Mouse (Mus musculus): ENCODE results near the gene Brca2. TPM values are rescaled to one million over a fixed set of nuclear protein-coding genes. Genes with fewer than 3 reads are reported as not detected.

Brca2 gene
- polyA plus RNA-seq, 1 experiment from 2014 or later, result 25.4 TPM

DNA sequence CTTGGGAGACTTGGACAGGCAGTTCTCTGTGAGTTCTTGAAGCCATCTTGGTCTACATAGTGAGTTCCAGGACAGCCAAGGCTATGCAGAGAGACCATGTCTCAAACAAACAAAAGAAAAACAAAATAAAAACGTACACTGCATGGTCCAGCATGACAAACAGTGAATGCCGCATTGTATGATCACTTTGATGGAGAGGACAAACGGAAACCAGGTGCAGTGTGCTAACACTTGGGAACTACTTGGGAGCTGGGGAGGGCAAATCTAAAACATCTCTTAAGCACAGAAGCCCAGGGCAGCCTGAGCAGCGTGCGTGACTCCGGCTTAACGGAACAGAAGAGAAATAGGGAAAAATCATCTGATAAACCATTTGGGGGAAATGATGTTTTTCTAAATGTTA lies 74.7 kb downstream of the Brca2 start, which contains the start of gene N4bp2l1:
TSS of gene N4bp2l1 (minus strand) at position 101 of the 400 bp plus-strand sequence.
- Histone ChIP-seq H3K4me1 (ENCODE audit: control insufficient read depth, insufficient read depth, low read length) (peaks cover 16% of the 10 kb centered on the region; the same call in 1 of the 2 replicates), H3K9ac (replicated peaks; ENCODE audit: low read depth, low read length) (no peak within 1 kb of the TSS), H3K36me3 (ENCODE audit: control insufficient read depth, insufficient read depth, low read length) (no peaks in the 10 kb centered on the region), H3K27ac (ENCODE audit: low read length) (no peak within 1 kb of the TSS), H3K27me3 (ENCODE audit: control insufficient read depth, insufficient read depth, low read length) (no peaks in the 10 kb centered on the region), H3K9me3 (ENCODE audit: control insufficient read depth, low read depth, low read length) (no peaks in the 10 kb centered on the region), H3K4me2 (replicated peaks; ENCODE audit: low read depth, low read length) (no peak within 1 kb of the TSS), H3K4me3 (ENCODE audit: low read depth, low read length) (no peak within 1 kb of the TSS)
- WGBS, result 88% methylated on average over 7 of the region's 7 CpGs
- ATAC-seq (ENCODE audit: insufficient number of reproducible peaks, insufficient read depth, low FRiP score, low read depth), result no peak

DNA sequence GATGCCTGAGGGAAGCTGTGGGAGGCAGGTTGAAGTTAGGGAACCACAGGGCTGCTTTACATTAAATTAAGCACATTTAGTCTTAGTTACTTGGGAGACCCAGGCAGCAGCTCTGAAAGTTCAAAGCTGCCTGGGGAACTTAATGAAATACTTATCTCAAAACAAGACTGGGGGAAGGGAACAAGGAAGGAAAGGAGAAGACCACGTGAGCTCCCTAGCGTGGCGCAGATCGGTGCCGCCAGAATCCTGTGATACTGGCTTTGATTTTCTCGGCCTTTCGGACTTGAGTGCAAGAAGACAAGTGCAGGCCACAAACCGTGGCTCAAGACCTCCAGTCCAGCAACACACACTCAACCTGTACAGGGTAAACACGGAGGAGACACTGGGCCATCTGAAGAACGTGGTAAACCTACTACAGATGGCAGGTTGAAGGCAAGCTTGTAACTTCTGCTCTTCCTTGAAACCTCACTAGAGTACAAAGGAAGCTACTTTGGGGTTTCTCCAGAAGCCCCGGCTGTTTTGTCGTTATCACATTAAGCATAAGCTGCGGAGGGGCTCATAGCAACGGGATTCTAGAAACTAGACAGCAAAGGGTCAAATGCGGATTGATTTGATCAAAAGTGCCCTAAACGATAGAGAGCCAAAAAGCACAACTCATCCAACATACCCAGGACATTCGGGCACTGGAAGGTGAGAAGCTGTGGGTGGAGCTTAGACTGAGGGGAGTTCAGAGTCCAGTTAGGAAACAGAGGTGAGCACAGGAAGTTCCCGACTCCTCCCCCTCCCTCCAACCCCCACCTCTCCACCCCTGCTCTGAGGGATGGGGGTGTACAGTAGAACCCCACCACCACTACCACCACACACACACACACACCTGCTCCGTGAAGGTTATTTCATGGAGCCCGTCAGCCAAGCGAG lies 76.0 kb downstream of the Brca2 start:
- H3K4me1 ChIP-seq (ENCODE audit: control insufficient read depth, insufficient read depth, low read length), result peaks cover 12% of the 10 kb centered on the region; the same call in 1 of the 2 replicates
- H3K9me3 ChIP-seq (ENCODE audit: control insufficient read depth, low read depth, low read length), result no peaks in the 10 kb centered on the region
- ATAC-seq (ENCODE audit: insufficient number of reproducible peaks, insufficient read depth, low FRiP score, low read depth), result no peak
- H3K4me3 ChIP-seq (ENCODE audit: low read depth, low read length), result no peak overlapping the region
- no peaks in the 10 kb centered on the region for H3K36me3 ChIP-seq (ENCODE audit: control insufficient read depth, insufficient read depth, low read length)
- H3K9ac ChIP-seq (replicated peaks; ENCODE audit: low read depth, low read length), result no peak overlapping the region
- H3K27me3 ChIP-seq (ENCODE audit: control insufficient read depth, insufficient read depth, low read length), result no peaks in the 10 kb centered on the region
- WGBS, result 57% methylated on average over 21 of the region's 21 CpGs
- H3K4me2 ChIP-seq (replicated peaks; ENCODE audit: low read depth, low read length), result no peak overlapping the region
- no peak overlapping the region for H3K27ac ChIP-seq (ENCODE audit: low read length)

DNA sequence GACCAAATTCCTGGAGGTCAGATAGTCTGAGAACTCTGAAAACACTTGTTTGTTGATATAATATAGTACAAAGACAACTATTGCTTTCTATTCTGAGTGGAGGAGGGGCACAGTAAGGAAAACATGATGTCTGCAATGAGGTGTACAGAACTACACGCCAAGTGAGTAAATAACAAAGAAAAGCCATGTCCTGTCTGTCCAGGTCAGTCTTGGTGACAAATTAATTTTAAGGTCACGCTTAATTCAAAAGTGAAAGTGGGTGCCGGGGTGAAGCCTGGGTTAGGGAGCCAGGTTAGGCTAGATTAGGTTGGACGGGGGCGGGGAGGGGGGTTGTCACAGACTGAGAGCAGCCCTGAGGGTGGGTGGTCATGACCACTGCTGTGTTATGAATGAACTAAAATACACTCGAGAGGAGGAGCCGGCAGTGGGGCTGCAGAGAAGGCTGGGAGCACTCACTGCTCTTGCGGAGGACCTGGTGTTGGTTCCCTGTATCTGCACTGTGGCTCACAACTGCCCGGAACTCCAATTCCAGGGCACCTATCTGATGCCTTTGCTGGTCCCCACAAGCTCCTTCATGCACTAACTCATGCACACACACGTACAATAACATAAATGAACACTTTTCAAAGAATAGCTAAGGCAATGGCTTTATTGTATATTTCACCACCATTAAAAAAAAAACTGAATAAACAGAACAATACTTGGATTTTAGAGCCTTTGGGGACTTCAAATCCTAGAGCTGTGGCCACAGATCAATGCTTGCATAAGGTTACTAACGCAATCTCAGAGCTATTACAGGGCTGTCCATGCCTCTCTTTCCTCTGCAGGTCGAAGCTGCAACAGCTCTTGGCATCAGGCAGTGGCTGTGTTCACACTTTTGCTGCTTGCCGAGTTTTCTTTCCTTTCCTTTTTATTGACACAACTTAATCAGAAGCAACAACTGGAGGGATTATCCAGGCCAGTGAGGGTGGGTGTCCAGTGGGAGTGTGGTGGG lies 77.2 kb downstream of the Brca2 start:
- WGBS, result 46% methylated on average over 13 of the region's 13 CpGs
- no peaks in the 10 kb centered on the region for H3K36me3 ChIP-seq (ENCODE audit: control insufficient read depth, insufficient read depth, low read length)
- peaks cover 11% of the 10 kb centered on the region; the same call in 1 of the 2 replicates for H3K4me1 ChIP-seq (ENCODE audit: control insufficient read depth, insufficient read depth, low read length)
- H3K27ac ChIP-seq (ENCODE audit: low read length), result no peak overlapping the region
- no peak overlapping the region for H3K9ac ChIP-seq (replicated peaks; ENCODE audit: low read depth, low read length)
- no peak overlapping the region for H3K4me3 ChIP-seq (ENCODE audit: low read depth, low read length)
- no peaks in the 10 kb centered on the region for H3K9me3 ChIP-seq (ENCODE audit: control insufficient read depth, low read depth, low read length)
- no peak overlapping the region for H3K4me2 ChIP-seq (replicated peaks; ENCODE audit: low read depth, low read length)
- H3K27me3 ChIP-seq (ENCODE audit: control insufficient read depth, insufficient read depth, low read length), result no peaks in the 10 kb centered on the region
- no peak; the same call in 1 of the 2 replicates for ATAC-seq (ENCODE audit: insufficient number of reproducible peaks, insufficient read depth, low FRiP score, low read depth)

DNA sequence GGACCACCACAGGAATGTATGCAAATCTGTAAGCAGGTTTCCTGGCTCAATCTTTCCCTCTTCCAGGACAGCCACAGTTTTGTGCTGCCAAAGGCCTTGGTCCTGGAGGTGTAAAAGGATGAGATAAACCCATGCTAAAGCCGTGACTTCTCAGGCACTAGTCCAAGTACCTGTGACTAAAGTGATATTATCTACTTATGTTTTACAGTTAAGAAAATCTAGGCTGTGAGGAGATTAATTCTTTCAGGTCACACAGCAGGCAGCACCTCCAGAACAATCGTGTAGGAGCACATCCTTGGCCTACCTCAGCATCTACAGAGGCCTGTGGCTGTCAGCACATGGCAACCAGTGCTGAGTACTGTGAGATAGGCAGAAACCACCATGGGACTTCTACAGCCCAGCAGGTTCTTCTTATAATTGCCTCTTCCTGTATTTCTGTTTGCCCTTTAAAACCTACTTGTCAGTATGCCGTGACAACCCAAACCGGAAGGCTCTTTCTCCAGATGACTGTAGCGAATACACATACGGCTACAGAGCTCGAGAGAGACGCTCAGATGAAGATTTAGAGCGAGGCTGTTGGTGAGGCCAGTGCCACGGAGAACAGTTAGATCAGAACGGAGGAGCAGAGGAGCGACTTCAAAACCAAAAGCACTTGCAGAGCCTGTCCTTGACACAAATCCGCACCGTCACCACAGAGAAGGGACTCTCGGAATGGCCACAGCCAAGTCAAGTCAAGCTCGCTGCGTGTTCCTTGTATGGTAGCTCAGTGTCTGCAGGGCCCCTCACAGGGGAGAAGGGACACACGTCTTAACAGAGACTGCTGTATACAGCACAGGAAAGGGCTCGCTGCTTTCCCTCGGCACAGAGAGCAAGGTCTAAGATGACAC lies 78.4 kb downstream of the Brca2 start:
- ATAC-seq (ENCODE audit: insufficient number of reproducible peaks, insufficient read depth, low FRiP score, low read depth), result no peak
- Histone ChIP-seq H3K9me3 (ENCODE audit: control insufficient read depth, low read depth, low read length) (no peaks in the 10 kb centered on the region), H3K27me3 (ENCODE audit: control insufficient read depth, insufficient read depth, low read length) (no peaks in the 10 kb centered on the region), H3K9ac (replicated peaks; ENCODE audit: low read depth, low read length) (no peak overlapping the region), H3K4me3 (ENCODE audit: low read depth, low read length) (no peak overlapping the region), H3K36me3 (ENCODE audit: control insufficient read depth, insufficient read depth, low read length) (no peaks in the 10 kb centered on the region), H3K27ac (ENCODE audit: low read length) (no peak overlapping the region), H3K4me2 (replicated peaks; ENCODE audit: low read depth, low read length) (no peak overlapping the region), H3K4me1 (ENCODE audit: control insufficient read depth, insufficient read depth, low read length) (0 out of 2 replicates have a peak, but pooled peaks cover 7% of the 10 kb centered on the region)
- 76% methylated on average over 20 of the region's 20 CpGs for WGBS

DNA sequence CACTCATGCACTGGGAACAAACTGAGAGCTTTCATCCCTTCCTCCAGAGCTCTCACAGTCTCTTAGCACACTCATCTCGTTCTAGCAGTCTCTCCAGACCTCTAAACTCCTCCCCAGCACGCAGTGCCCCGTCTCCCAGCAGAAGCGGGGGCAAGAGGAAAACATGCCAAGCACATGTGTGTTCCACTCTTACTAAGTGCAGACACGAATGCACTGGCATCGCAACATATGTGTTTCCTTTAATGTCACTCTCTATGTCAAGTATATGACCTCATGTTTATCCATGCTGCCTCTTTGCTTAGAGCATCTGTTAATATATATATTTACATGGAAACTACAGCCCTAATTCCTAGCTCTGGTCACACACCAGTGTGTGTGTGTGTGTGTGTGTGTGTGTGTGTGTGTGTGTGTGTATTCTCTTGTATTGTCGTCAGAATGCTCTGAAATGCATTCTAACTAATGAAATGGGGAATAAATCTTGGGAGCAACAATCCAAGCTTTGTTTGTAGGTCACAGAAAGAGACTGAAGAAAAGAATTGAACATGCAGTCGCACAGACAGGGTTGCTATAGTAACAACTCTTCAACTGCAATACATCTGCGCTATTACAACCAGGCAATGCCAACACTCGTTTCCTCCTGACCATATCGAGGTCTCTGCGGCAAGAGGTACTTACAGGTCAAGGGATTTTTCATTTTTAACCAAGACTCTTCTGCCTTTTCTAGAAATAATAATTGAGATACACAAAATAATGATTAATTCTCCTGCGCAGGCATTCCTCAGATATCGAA lies 79.2 kb downstream of the Brca2 start:
- Histone ChIP-seq H3K4me3 (ENCODE audit: low read depth, low read length) (no peak overlapping the region), H3K27ac (ENCODE audit: low read length) (no peak overlapping the region), H3K27me3 (ENCODE audit: control insufficient read depth, insufficient read depth, low read length) (no peaks in the 10 kb centered on the region), H3K9ac (replicated peaks; ENCODE audit: low read depth, low read length) (no peak overlapping the region), H3K4me2 (replicated peaks; ENCODE audit: low read depth, low read length) (no peak overlapping the region), H3K4me1 (ENCODE audit: control insufficient read depth, insufficient read depth, low read length) (0 out of 2 replicates have a peak, but pooled peaks cover 7% of the 10 kb centered on the region), H3K9me3 (ENCODE audit: control insufficient read depth, low read depth, low read length) (no peaks in the 10 kb centered on the region), H3K36me3 (ENCODE audit: control insufficient read depth, insufficient read depth, low read length) (no peaks in the 10 kb centered on the region)
- no peak for ATAC-seq (ENCODE audit: insufficient number of reproducible peaks, insufficient read depth, low FRiP score, low read depth)
- 77% methylated on average over 14 of the region's 14 CpGs for WGBS

DNA sequence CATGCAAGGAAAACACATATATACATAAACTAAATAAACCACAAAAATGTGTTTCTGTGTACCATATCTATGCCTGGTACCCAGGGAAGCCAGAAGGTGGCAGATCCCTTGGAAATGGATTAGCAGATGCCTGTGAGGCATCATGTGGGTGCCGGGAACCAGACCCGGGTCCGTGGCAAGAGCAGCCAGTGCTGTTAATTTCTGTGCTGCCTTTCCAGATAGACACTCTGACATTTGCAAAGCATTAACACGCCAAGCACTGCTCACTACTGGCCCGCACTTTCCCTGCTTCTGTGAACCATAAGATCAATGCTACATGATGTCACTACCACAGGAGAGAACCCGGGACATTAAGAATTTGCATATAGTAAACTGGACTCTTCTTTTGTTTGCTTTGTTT lies 83.7 kb downstream of the Brca2 start:
- WGBS, result 92% methylated on average over 6 of the region's 6 CpGs
- no peaks in the 10 kb centered on the region for H3K36me3 ChIP-seq (ENCODE audit: control insufficient read depth, insufficient read depth, low read length)
- H3K9ac ChIP-seq (replicated peaks; ENCODE audit: low read depth, low read length), result no peak overlapping the region
- no peak overlapping the region for H3K27ac ChIP-seq (ENCODE audit: low read length)
- H3K4me3 ChIP-seq (ENCODE audit: low read depth, low read length), result no peak overlapping the region
- no peaks in the 10 kb centered on the region for H3K4me1 ChIP-seq (ENCODE audit: control insufficient read depth, insufficient read depth, low read length)
- H3K27me3 ChIP-seq (ENCODE audit: control insufficient read depth, insufficient read depth, low read length), result no peaks in the 10 kb centered on the region
- H3K9me3 ChIP-seq (ENCODE audit: control insufficient read depth, low read depth, low read length), result no peaks in the 10 kb centered on the region
- no peak for ATAC-seq (ENCODE audit: insufficient number of reproducible peaks, insufficient read depth, low FRiP score, low read depth)
- H3K4me2 ChIP-seq (replicated peaks; ENCODE audit: low read depth, low read length), result no peak overlapping the region

DNA sequence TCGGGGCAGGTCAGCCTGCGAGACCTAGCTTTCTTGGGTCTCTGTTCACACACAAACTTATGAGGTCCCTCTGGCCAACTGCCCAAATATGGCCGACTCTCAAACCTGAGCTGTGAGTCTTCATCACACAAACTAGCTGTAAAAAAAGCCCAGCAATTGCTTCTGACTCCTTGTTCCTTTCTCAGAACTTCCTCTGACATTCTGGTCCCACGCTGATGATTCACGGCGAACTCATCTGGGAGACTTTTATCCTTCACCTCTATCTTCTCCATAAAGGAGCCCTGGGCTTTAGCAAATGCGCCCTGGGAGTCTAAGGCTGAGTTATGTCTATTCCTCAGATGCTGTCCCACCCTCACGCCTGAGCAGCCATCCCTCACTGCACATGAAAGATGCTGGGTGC lies 85.2 kb downstream of the Brca2 start:
- Histone ChIP-seq H3K27ac (ENCODE audit: low read length) (no peak overlapping the region), H3K4me1 (ENCODE audit: control insufficient read depth, insufficient read depth, low read length) (no peaks in the 10 kb centered on the region), H3K9ac (replicated peaks; ENCODE audit: low read depth, low read length) (no peak overlapping the region), H3K27me3 (ENCODE audit: control insufficient read depth, insufficient read depth, low read length) (no peaks in the 10 kb centered on the region), H3K4me2 (replicated peaks; ENCODE audit: low read depth, low read length) (no peak overlapping the region), H3K4me3 (ENCODE audit: low read depth, low read length) (no peak overlapping the region), H3K9me3 (ENCODE audit: control insufficient read depth, low read depth, low read length) (no peaks in the 10 kb centered on the region), H3K36me3 (ENCODE audit: control insufficient read depth, insufficient read depth, low read length) (no peaks in the 10 kb centered on the region)
- ATAC-seq (ENCODE audit: insufficient number of reproducible peaks, insufficient read depth, low FRiP score, low read depth), result no peak
- WGBS, result 88% methylated on average over 8 of the region's 8 CpGs

Data from stomach, embryonic 14.5 days (tissue).